Mouse (Mus musculus) lung, postnatal 0 days (tissue): ENCODE measurements around the gene Slc6a9.

Experiments used
- CTCF ChIP-seq: IDR thresholded peaks from 2 replicates; pipeline ENCODE4 v1.5.1; 2016; ENCODE audit warnings: antibody characterized with exemption, mild to moderate bottlenecking
- EP300 ChIP-seq: IDR thresholded peaks from 2 replicates; pipeline ENCODE4 v1.6.1; 2016; ENCODE audit warnings: antibody characterized with exemption, mild to moderate bottlenecking, control low read depth

DNA sequence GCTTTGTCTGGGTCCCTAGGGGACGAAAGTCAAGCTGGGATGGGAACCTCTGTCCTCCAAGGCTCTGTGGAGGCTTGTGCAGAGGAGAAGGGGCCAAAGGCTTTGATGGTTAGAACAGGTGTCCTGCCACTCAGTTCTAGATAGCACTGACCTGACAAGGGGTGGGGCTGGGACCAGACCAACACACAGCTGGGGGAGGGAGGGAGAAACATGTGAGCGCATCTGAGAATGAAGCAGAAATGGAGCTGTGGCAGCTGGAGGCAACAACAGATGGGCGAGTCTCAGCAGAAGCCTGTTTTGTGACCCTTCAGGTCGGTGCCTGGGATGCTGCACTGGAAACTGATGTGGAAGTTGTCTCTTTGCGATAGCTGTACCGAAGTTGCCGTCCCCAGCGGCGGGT, 35.0 kb downstream of the Slc6a9 start:
- TF ChIP-seq CTCF (no peak), EP300 (no peak)
